Mouse (Mus musculus) embryonic facial prominence, embryonic 10.5 days (tissue): Measurements from ENCODE around the gene Mrps18c. TPM values are rescaled to one million over a fixed set of nuclear protein-coding genes. Genes with fewer than 3 reads are reported as not detected.

Experiments
- DNase-seq: peaks from one replicate; pipeline ENCODE4 v3.0.0-alpha.2; 2017; ENCODE audit warnings: low spot score
- H3K27ac ChIP-seq: fragments of 300-500 bp; sonication (generic); replicated peaks from 2 replicates; pipeline ENCODE4 v1.5.1; 2016; ENCODE audit warnings: mild to moderate bottlenecking
- H3K27me3 ChIP-seq: fragments of 300-500 bp; sonication (generic); replicated peaks from 2 replicates; pipeline ENCODE4 v1.6.1; 2016; ENCODE audit warnings: low read depth, mild to moderate bottlenecking; ENCODE audit not compliant: poor library complexity, severe bottlenecking
- H3K36me3 ChIP-seq: fragments of 300-500 bp; sonication (generic); replicated peaks from 2 replicates; pipeline ENCODE4 v1.6.1; 2016; ENCODE audit warnings: mild to moderate bottlenecking, moderate library complexity
- H3K4me1 ChIP-seq: fragments of 300-500 bp; sonication (generic); 2 replicates; pipeline ENCODE4 v1.6.1; 2016
- H3K4me3 ChIP-seq: fragments of 300-500 bp; sonication (generic); 2 replicates; pipeline ENCODE4 v1.5.1; 2016; ENCODE audit warnings: mild to moderate bottlenecking, moderate library complexity
- H3K9me3 ChIP-seq: fragments of 300-500 bp; sonication (generic); 2 replicates; pipeline ENCODE4 v1.6.1; 2016; ENCODE audit warnings: mild to moderate bottlenecking
- WGBS: fragments of 180-500 bp; shearing (Covaris S2); methylation state at CpG from one replicate; pipeline ENCODE4 v1.1.7; 2016; 5-methylcytosine and 5-hydroxymethylcytosine counted together
- polyA plus RNA-seq: library from polyadenylated mRNA; unstranded; fragments of >200 nt; fragmentation: Nextera tagmentation; extraction: Ambion mirVana; gene quantifications from 2 replicates; pipeline ENCODE4 v1.2.1, GENCODE M21; 2016

Gene Mrps18c
- polyA plus RNA-seq, 1 experiment from 2014 or later: 202 TPM

- no peak for DNase-seq
- WGBS: 92% methylated on average over 9 of the region's 9 CpGs
- Histone ChIP-seq H3K4me1 (no peaks in the 10 kb centered on the region), H3K4me3 (no peak overlapping the region), H3K27ac (no peak overlapping the region), H3K27me3 (no peaks in the 10 kb centered on the region), H3K9me3 (no peaks in the 10 kb centered on the region), H3K36me3 (peaks cover 96% of the 10 kb centered on the region)
Measured at GRCm38 (mm10) chr5:100787527-100787926, 10.9 kb upstream of the Mrps18c start.

DNA sequence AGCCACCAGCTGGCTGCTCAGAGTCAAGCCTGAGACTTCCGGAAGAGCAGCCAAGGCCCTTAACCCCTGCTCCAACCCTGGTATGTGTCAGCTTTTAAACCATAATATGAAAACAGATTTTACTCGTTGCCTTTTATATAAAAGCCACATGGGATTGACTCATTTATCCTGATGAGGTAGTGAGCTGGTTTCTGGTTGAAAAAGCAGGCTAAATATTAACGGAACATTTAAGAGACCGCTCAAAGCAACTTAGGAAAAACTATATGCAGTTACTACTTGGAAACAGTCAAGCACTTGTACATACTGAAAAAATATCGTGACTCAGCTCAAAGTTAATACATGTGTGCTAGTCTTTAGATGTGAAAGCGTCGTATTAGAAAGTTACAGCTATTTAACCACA is 6.2 kb upstream of the Mrps18c start:
- 91% methylated on average over 7 of the region's 7 CpGs for WGBS
- Histone ChIP-seq H3K4me1 (peaks cover 3% of the 10 kb centered on the region), H3K27ac (no peak overlapping the region), H3K4me3 (no peak overlapping the region), H3K36me3 (peaks cover 96% of the 10 kb centered on the region), H3K9me3 (no peaks in the 10 kb centered on the region), H3K27me3 (no peaks in the 10 kb centered on the region)
- DNase-seq: no peak

GRCm38 (mm10) chr5:100794084-100794483 is 4.3 kb upstream of the Mrps18c start:
- DNase-seq: no peak
- no peak overlapping the region for H3K27ac ChIP-seq
- H3K4me3 ChIP-seq: no peak overlapping the region
- H3K9me3 ChIP-seq: no peaks in the 10 kb centered on the region
- peaks cover 78% of the 10 kb centered on the region for H3K36me3 ChIP-seq
- H3K27me3 ChIP-seq: no peaks in the 10 kb centered on the region
- WGBS: 82% methylated on average over 5 of the region's 5 CpGs
- peaks cover 11% of the 10 kb centered on the region for H3K4me1 ChIP-seq

DNA sequence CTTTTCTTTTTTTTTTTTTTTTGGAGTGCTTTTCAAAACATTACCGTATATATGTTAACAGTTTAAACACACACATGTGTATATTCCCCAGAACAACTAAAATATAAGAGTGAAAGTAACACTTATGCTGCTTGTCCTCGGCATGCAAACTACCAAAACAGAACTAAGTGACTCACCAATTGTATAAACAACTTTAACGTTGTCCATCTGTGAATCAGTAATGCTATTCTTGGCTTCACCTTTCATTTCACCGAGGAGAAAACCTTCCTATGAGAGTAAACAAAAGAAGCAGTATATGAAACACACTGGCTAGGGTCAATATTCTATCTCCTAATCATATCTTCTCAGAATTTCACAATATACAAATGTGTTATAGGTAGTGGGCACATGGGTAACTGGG is 19.9 kb downstream of the Mrps18c start:
- Histone ChIP-seq H3K9me3 (no peaks in the 10 kb centered on the region), H3K36me3 (peaks cover 43% of the 10 kb centered on the region), H3K4me1 (peaks cover 6% of the 10 kb centered on the region; the same call in 1 of the 2 replicates), H3K27ac (no peak overlapping the region), H3K4me3 (no peak overlapping the region), H3K27me3 (no peaks in the 10 kb centered on the region)
- no peak for DNase-seq
- WGBS: 74% methylated on average over 4 of the region's 4 CpGs

- H3K27ac ChIP-seq: peak overlapping the region; percentile 98
- H3K36me3 ChIP-seq: peaks cover 29% of the 10 kb centered on the region
- WGBS: 32% methylated on average over 16 of the region's 16 CpGs
- H3K4me1 ChIP-seq: peaks cover 6% of the 10 kb centered on the region; the same call in 1 of the 2 replicates
- peak overlapping the region; percentile 93 for H3K4me3 ChIP-seq
- H3K27me3 ChIP-seq: no peaks in the 10 kb centered on the region
- DNase-seq: no peak
- H3K9me3 ChIP-seq: no peaks in the 10 kb centered on the region
Measured at GRCm38 (mm10) chr5:100819568-100820480, 21.4 kb downstream of the Mrps18c start.

GRCm38 (mm10) chr5:100820483-100821184 is 22.2 kb downstream of the Mrps18c start, which contains the start of gene Abraxas1:
Gene Abraxas1 (minus strand): TSS chr5:100820965.
- Histone ChIP-seq H3K27ac (peak within 1 kb of the TSS; percentile 98), H3K36me3 (peaks cover 24% of the 10 kb centered on the region), H3K4me3 (peak within 1 kb of the TSS; percentile 93), H3K27me3 (no peaks in the 10 kb centered on the region), H3K9me3 (no peaks in the 10 kb centered on the region), H3K4me1 (peaks cover 6% of the 10 kb centered on the region; the same call in 1 of the 2 replicates)
- peak; percentile 90 for DNase-seq
- WGBS: under 1% methylated on average over 63 of the region's 63 CpGs

DNA sequence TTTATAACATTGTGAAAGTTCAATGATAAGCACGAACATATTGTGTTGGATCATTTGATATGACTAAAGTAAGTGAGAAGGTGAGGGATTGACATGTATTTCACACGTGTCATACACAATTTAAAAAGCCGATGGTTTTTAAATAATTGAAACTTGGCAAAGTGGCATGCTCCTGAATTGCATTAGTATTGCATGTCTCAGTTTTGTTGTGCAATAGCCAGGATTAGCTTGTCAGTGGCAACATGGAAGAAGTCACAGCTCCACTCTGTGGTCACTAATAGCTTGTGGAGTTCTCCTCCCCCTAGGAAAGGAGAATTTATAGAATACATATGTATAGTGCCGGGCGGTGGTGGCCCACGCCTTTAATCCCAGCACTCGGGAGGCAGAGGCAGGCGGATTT is 22.9 kb downstream of the Mrps18c start:
- Histone ChIP-seq H3K4me1 (peaks cover 6% of the 10 kb centered on the region; the same call in 1 of the 2 replicates), H3K4me3 (peak overlapping the region; percentile 93), H3K9me3 (no peaks in the 10 kb centered on the region), H3K27me3 (no peaks in the 10 kb centered on the region), H3K36me3 (peaks cover 17% of the 10 kb centered on the region), H3K27ac (no peak overlapping the region)
- WGBS: 81% methylated on average over 8 of the region's 8 CpGs
- DNase-seq: no peak

DNA sequence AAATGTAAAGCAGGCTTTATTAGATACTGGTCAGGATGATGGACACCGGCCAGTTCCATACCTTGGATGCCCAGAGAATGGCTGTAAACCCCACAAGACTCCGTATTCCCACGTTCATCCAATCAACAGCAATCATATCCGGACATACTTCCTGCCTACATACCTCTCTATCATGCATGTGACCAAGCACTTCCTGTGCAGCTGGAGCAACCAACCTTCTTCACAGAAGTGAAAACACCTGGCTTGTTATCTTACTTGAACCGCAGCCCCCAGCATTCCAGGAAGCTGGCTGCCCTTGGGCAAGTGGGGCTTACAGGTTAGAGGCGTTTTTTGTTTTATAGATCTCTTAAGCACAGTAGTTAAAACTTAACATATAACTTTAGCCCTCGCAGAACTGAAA is 24.4 kb downstream of the Mrps18c start:
- WGBS: 83% methylated on average over 7 of the region's 7 CpGs
- peaks cover 3% of the 10 kb centered on the region for H3K36me3 ChIP-seq

GRCm38 (mm10) chr5:100825975-100826374 is 27.5 kb downstream of the Mrps18c start:
- Histone ChIP-seq H3K9me3 (no peaks in the 10 kb centered on the region), H3K27ac (no peak overlapping the region), H3K4me3 (no peak overlapping the region), H3K27me3 (no peaks in the 10 kb centered on the region), H3K36me3 (no peaks in the 10 kb centered on the region), H3K4me1 (no peaks in the 10 kb centered on the region)
- 16% methylated on average over 2 of the region's 2 CpGs for WGBS
- no peak for DNase-seq

More for the DNA sequence above, 24.4 kb downstream of the Mrps18c start:
- Histone ChIP-seq H3K27ac (no peak overlapping the region), H3K27me3 (no peaks in the 10 kb centered on the region), H3K4me1 (peaks cover 6% of the 10 kb centered on the region; the same call in 1 of the 2 replicates), H3K4me3 (no peak overlapping the region), H3K9me3 (no peaks in the 10 kb centered on the region)
- no peak for DNase-seq

DNA sequence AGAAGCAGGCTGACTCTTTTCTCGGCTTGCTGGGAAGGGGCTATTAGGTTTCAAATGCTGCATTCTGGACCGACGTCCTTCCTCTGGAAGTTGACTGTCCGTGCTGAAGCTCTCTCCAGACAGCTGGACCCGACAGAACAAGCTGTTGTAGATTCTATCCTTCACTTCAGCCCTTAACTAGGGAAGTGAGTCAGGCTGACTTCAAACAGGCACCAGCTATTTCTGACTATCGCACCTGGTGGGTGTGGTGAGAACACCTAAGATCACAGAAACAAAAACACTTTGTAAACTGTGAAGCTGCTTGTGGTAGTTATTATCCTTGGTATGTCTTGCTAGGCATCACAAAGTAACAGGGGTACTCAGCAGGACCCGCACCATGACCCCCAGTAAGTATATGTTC is 28.1 kb downstream of the Mrps18c start:
- Histone ChIP-seq H3K4me3 (no peak overlapping the region), H3K36me3 (no peaks in the 10 kb centered on the region), H3K9me3 (no peaks in the 10 kb centered on the region), H3K27ac (no peak overlapping the region), H3K27me3 (no peaks in the 10 kb centered on the region), H3K4me1 (no peaks in the 10 kb centered on the region)
- DNase-seq: no peak
- 77% methylated on average over 7 of the region's 7 CpGs for WGBS

- H3K27me3 ChIP-seq: no peaks in the 10 kb centered on the region
- no peaks in the 10 kb centered on the region for H3K36me3 ChIP-seq
- no peaks in the 10 kb centered on the region for H3K4me1 ChIP-seq
- no peak overlapping the region for H3K4me3 ChIP-seq
- no peaks in the 10 kb centered on the region for H3K9me3 ChIP-seq
- WGBS: 84% methylated on average over 3 of the region's 3 CpGs
- H3K27ac ChIP-seq: no peak overlapping the region
- no peak for DNase-seq
Measured at GRCm38 (mm10) chr5:100828701-100829100, 30.3 kb downstream of the Mrps18c start.

GRCm38 (mm10) chr5:100832680-100833079 is 34.3 kb downstream of the Mrps18c start:
- 88% methylated on average over 3 of the region's 3 CpGs for WGBS
- no peak overlapping the region for H3K27ac ChIP-seq
- no peaks in the 10 kb centered on the region for H3K9me3 ChIP-seq
- H3K4me3 ChIP-seq: no peak overlapping the region
- no peak for DNase-seq
- no peaks in the 10 kb centered on the region for H3K27me3 ChIP-seq
- H3K4me1 ChIP-seq: no peaks in the 10 kb centered on the region
- H3K36me3 ChIP-seq: no peaks in the 10 kb centered on the region
